Mouse (Mus musculus) WW6 (cell line): Measurements from ENCODE around the gene Tnnc2.

Experiments used
- DNase-seq: peaks from one replicate; pipeline ENCODE4 v3.0.0-alpha.2; 2013; ENCODE audit warnings: low read depth, low spot score

The Tnnc2 gene

GRCm38 (mm10) chr2:164737377-164738090, 42.2 kb downstream of the Tnnc2 start:
- DNase-seq = no peak

- no peak for DNase-seq
These were observed 44.3 kb downstream of the Tnnc2 start for GRCm38 (mm10) chr2:164735446-164735845.

- no peak for DNase-seq
These were observed 44.9 kb downstream of the Tnnc2 start for GRCm38 (mm10) chr2:164734839-164735238.

GRCm38 (mm10) chr2:164733259-164733658, 46.5 kb downstream of the Tnnc2 start:
- DNase-seq = no peak

GRCm38 (mm10) chr2:164731719-164732118, 48.0 kb downstream of the Tnnc2 start:
- no peak for DNase-seq
